Mouse (Mus musculus): ENCODE data around the gene Phlda3.

Gene Phlda3

GRCm38 (mm10) chr1:135793370-135794215 lies 27.7 kb downstream of the Phlda3 start:
- peak; percentile 40 for DNase-seq (ENCODE audit: low spot score)

GRCm38 (mm10) chr1:135794216-135795134 lies 28.6 kb downstream of the Phlda3 start:
- peak; percentile 64 for DNase-seq (ENCODE audit: low spot score)

GRCm38 (mm10) chr1:135798492-135798891 lies 32.6 kb downstream of the Phlda3 start:
- no peak for DNase-seq (ENCODE audit: low spot score)

- no peak for DNase-seq (ENCODE audit: low spot score)
Measured at GRCm38 (mm10) chr1:135799109-135799627, 33.2 kb downstream of the Phlda3 start.

- no peak for DNase-seq (ENCODE audit: low spot score)
Measured at GRCm38 (mm10) chr1:135800192-135800950, 34.5 kb downstream of the Phlda3 start.

DNA sequence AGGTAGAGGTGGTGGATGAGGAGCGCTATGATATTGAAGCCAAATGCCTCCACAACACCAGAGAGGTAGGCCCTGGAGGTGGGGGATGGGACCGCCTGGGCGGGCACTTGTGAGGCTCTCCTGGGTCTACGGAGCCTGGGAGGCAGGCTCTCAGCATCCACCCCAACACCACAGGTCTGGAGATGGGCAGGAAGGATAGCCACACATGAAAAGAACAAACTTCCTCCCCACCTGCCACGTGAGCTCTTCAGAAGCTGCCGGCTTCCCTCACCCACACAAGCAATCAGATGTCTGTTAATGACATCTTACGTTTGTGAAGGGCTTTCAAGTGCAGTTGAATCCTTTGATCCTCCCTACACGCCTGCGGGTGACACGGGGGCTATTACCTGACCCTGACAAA lies 41.6 kb downstream of the Phlda3 start:
- no peak for DNase-seq (ENCODE audit: low spot score)

GRCm38 (mm10) chr1:135810180-135810579 lies 44.3 kb downstream of the Phlda3 start:
- DNase-seq (ENCODE audit: low spot score): no peak

DNA sequence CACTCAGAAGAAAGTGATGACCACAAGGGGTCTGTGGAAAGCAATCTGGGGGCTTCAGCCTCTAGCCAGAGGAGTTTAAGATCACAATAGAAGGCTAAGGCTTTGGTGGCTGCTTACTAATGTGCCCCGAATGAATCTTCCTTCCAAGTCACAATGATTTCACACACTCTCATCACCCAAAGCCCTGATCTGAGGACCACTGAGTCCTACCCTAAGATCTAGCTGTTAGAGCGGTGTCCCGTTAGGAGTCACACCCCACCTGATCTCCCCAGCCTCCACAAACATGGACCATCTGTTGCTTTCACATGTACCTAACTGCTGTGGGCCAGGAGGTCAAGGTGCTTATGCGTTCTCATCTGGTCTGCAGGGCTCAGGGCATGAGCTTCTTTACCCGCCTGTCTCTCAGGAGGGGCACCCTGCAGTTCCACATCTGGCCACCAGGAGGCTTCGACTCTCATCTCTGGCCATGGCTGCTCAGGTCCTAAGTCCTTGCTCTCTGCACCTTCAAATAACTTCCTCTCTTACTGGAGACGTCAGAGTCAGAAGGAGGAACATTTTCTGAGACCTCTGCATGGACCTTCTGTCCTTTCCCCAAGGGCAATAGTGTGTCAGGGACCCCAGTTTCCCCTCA lies 45.2 kb downstream of the Phlda3 start:
- peak; percentile 74 for DNase-seq (ENCODE audit: low spot score)

DNA sequence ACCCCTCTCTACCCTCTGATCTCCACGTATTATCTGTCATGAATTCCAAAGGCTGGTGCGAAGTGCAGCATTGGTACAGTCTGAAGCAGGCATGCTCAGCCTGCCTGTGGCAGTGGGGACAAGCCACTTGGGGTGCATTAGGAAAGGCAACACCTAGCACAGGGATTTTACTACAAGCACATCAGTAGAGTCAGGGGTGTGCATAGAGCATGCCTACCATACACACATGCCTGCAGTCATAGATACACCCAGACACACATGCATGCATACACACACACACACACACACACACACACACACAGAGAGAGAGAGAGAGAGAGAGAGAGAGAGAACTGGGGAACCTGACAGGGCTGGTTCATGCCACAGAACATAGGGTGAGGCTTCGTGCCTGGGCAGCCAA lies 46.3 kb downstream of the Phlda3 start:
- DNase-seq (ENCODE audit: low spot score): no peak

DNA sequence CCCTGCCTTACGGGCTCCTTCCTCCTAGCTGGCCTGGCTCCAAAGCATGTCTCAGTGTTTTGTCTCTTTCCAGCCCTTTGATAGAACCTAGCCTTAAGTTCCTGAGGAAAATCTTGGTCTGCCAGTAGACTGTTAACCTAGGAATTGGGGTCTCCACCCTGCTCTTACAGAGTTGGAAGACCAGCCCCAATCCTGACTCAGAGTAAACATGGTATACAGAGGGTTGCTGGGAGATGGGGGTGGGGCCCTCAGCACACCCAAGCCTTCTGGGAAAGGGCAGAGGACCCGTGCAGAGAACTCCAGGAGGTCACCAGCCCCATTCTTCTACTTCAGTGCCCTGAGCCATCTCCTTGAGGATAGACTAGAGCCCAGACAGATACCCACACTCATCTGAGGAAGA lies 46.7 kb downstream of the Phlda3 start:
- DNase-seq (ENCODE audit: low spot score): no peak

- DNase-seq (ENCODE audit: low spot score): no peak
Measured at GRCm38 (mm10) chr1:135813071-135813470, 47.2 kb downstream of the Phlda3 start.

DNA sequence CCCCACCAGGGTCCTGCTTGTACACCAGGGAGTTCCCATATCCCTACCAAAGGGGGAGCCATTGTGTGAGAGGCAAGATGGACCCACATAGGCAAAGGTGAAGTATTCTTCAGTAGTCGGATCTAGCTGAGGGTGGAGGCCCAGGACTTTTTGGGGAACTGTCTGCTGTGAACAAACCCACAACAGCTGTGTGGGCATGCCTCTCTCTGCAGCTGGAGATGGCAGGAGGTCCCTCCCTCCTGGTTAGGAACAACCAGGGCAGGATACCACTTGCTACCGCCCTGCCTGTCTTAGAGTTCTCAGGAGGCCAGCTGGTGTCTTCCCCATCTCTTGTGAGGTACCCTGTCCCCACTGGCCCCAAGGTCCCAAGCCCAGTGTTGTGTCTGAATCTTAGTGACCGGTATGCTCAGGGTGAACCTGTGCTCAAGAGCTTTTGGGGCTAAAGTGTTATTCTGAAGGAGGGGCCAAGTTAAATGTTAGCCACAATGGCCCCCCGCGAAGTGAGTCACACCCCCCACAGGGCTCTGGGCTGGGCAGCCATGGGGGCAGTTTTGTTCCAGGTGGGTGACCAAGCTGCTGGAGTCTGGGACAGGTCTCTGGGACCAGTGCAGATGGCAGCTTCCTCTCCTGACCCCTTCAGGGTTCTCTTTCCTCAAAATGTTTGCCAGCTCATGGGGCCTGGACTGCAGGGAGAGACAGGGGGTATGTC lies 47.9 kb downstream of the Phlda3 start:
- DNase-seq (ENCODE audit: low spot score): no peak

- no peak for DNase-seq (ENCODE audit: low spot score)
Measured at GRCm38 (mm10) chr1:135814531-135814930, 48.6 kb downstream of the Phlda3 start.

- DNase-seq (ENCODE audit: low spot score): no peak
Measured at GRCm38 (mm10) chr1:135817595-135817994, 51.7 kb downstream of the Phlda3 start.

GRCm38 (mm10) chr1:135818481-135819086 lies 52.7 kb downstream of the Phlda3 start, which contains the start of gene Lad1:
TSS of gene Lad1 (plus strand) at chr1:135818598.
- DNase-seq (ENCODE audit: low spot score): no peak
